Mouse (Mus musculus): Measurements from ENCODE around the gene Atp2b4. TPM values are rescaled to one million over a fixed set of nuclear protein-coding genes. Genes with fewer than 3 reads are reported as not detected.

The Atp2b4 gene
- polyA plus RNA-seq, 1 experiment from 2014 or later: 9.6 TPM

- WGBS: 2% methylated on average over 26 of the region's 26 CpGs
- no peaks in the 10 kb centered on the region for H3K27me3 ChIP-seq
- peak within 1 kb of the TSS; percentile 87 for H3K9ac ChIP-seq
- peak; percentile 97 for ATAC-seq (ENCODE audit: borderline replicate concordance, extremely low read depth, low FRiP score, low TSS enrichment)
- peaks cover 36% of the 10 kb centered on the region for H3K4me1 ChIP-seq
- H3K27ac ChIP-seq: peak within 1 kb of the TSS; percentile 92
- H3K4me2 ChIP-seq: peak within 1 kb of the TSS; percentile 75
- H3K9me3 ChIP-seq: no peaks in the 10 kb centered on the region
- H3K36me3 ChIP-seq: peaks cover 26% of the 10 kb centered on the region
- H3K4me3 ChIP-seq: peak within 1 kb of the TSS; percentile 82
Observed at GRCm38 (mm10) chr1:133661203-133661933, 139.5 kb downstream of the Atp2b4 start, which contains the start of gene Gm38394. Gm38394 (minus strand) TSS chr1:133661318.

DNA sequence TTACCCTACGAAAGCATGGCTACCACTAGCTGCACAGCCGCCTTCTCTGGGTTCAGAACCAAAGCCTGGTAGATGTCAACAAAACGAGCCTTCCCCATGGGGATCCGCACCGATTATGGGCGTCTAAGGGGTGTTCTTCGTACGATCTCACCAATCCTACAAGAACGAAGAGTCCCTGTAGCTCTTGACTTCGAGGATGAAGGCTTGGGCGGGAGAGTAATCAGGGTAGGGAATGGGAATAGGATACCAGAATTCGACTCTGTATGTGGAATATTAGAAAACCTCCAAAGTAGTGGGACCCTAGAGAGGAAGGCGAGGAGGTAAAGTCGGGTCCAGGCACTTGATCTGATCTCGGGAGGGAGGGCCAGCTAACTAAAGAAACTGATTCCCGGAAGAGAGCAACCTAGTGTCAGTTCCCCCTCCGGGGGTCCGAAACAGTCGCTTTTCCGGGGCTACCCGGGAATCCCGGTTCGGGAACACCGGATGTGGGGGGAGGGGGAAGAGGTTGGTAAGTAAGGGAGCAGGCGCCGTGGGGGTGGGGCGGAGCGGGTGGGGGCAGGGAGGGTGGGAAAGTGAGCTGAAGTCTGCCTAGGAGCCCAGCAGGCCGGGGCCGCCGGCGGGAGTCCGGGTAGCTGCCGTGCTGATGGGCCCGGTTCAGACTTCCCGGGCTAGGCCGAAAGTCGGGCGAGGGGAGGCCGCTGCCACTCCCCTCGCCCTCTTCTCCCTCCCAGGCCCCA, 140.2 kb downstream of the Atp2b4 start, which contains the start of gene Zbed6:
Gene Zbed6 (minus strand): TSS at position 420 of the 737 bp plus-strand sequence.
- Histone ChIP-seq H3K36me3 (peaks cover 26% of the 10 kb centered on the region), H3K27me3 (no peaks in the 10 kb centered on the region), H3K9me3 (no peaks in the 10 kb centered on the region), H3K4me2 (peak within 1 kb of the TSS; percentile 75), H3K4me3 (peak within 1 kb of the TSS; percentile 82), H3K27ac (peak within 1 kb of the TSS; percentile 92), H3K4me1 (peaks cover 39% of the 10 kb centered on the region), H3K9ac (peak within 1 kb of the TSS; percentile 87)
- ATAC-seq (ENCODE audit: borderline replicate concordance, extremely low read depth, low FRiP score, low TSS enrichment): peak; percentile 78
- under 1% methylated on average over 41 of the region's 41 CpGs for WGBS

- H3K4me2 ChIP-seq: peak overlapping the region; percentile 75; the same call in 1 of the 2 replicates
- H3K4me1 ChIP-seq: peaks cover 43% of the 10 kb centered on the region
- 71% methylated on average over 3 of the region's 3 CpGs for WGBS
- H3K36me3 ChIP-seq: peaks cover 29% of the 10 kb centered on the region
- no peaks in the 10 kb centered on the region for H3K27me3 ChIP-seq
- no peak overlapping the region for H3K9ac ChIP-seq
- no peak for ATAC-seq (ENCODE audit: borderline replicate concordance, extremely low read depth, low FRiP score, low TSS enrichment)
- no peaks in the 10 kb centered on the region for H3K9me3 ChIP-seq
- H3K4me3 ChIP-seq: peak overlapping the region; percentile 3; the same call in 1 of the 2 replicates
- H3K27ac ChIP-seq: no peak overlapping the region
Observed at GRCm38 (mm10) chr1:133658878-133659277, 142.0 kb downstream of the Atp2b4 start.

DNA sequence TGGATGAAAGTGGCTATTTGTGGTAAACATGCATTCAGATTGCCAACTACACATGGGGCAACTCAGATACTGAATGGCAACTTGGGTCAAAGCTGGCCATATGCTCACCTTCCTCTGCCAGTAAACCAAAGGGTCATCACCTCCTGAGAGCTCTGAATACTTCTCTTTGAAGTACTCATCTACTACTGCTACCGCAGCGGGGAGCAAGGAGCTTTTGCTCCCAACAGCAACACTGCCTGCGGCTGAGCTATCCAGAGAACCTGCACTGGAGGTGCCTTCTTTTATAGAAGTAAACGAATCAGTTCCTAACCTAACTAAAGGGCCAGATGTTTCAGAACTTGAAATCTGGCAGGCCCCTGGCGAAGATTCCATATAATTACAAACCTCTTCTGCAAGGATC, 144.0 kb downstream of the Atp2b4 start:
- 49% methylated on average over 5 of the region's 5 CpGs for WGBS
- Histone ChIP-seq H3K4me3 (no peak overlapping the region), H3K27ac (no peak overlapping the region), H3K4me2 (0 out of 2 replicates have a peak overlapping the region, but pooled peaks have one; percentile 2), H3K4me1 (peaks cover 45% of the 10 kb centered on the region), H3K9me3 (no peaks in the 10 kb centered on the region), H3K9ac (no peak overlapping the region), H3K36me3 (peaks cover 35% of the 10 kb centered on the region), H3K27me3 (no peaks in the 10 kb centered on the region)
- no peak for ATAC-seq (ENCODE audit: borderline replicate concordance, extremely low read depth, low FRiP score, low TSS enrichment)

GRCm38 (mm10) chr1:133653033-133653432, 147.8 kb downstream of the Atp2b4 start:
- Histone ChIP-seq H3K36me3 (peaks cover 24% of the 10 kb centered on the region), H3K9ac (no peak overlapping the region), H3K4me1 (peaks cover 25% of the 10 kb centered on the region), H3K27me3 (no peaks in the 10 kb centered on the region), H3K4me3 (no peak overlapping the region), H3K4me2 (no peak overlapping the region), H3K27ac (no peak overlapping the region), H3K9me3 (no peaks in the 10 kb centered on the region)
- 93% methylated on average over 1 of the region's 1 CpGs for WGBS
- no peak for ATAC-seq (ENCODE audit: borderline replicate concordance, extremely low read depth, low FRiP score, low TSS enrichment)

DNA sequence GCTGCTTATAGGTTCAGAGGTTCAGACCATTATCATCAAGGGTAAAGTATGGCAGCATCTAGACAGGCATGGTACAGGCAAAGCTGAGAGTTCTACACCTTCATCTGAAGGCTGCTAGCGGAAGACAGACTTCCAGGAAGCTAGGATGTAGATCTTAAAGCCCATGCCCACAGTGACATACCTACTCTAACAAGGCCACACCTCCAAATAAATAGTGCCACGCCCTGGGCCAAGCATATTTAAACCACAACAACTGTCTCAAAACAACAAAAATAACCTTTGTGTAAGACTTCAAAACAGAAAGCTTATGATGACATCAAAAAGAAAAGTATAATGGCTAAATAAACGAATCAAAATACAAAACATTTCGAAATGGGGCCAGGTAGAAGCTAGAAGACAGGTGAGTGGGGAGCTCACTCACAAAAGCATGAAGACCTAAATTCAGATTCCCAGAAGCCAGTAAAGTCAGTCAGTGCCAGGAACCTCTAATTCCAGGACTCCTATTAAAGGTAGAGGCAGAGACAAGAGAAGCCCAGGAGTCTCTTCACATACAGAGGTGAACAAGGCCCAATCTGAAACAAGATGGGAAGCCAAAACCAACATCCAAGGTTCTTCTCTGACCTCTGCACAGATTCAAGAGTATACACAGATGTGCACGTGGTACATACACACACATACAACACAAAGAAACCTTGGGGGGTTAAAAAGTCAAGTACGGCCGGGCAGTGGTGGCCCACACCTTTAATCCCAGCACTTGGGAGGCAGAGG, 150.4 kb downstream of the Atp2b4 start:
- Histone ChIP-seq H3K36me3 (peaks cover 27% of the 10 kb centered on the region), H3K27me3 (no peaks in the 10 kb centered on the region), H3K27ac (no peak overlapping the region), H3K4me3 (no peak overlapping the region), H3K9ac (no peak overlapping the region), H3K4me1 (peaks cover 8% of the 10 kb centered on the region; the same call in 1 of the 2 replicates), H3K9me3 (no peaks in the 10 kb centered on the region), H3K4me2 (no peak overlapping the region)
- no peak for ATAC-seq (ENCODE audit: borderline replicate concordance, extremely low read depth, low FRiP score, low TSS enrichment)
- 90% methylated on average over 7 of the region's 7 CpGs for WGBS

Small RNAs within 50 kb of the gene (microRNA-seq; reads per million reads assigned to microRNA genes)
- gene Mir6903: 0.93 reads per million

Other genes starting within 250 kb of the Atp2b4 start
- 637 and 708 TPM in 2 replicates for gene Snrpe, start 190.8 kb downstream of the Atp2b4 start, polyA plus RNA-seq (2015; fragmentation: Nextera tagmentation; extraction: Ambion mirVana)
- not detected in 2 replicates for gene Zbed6, start 140.2 kb downstream of the Atp2b4 start, polyA plus RNA-seq (2015; fragmentation: Nextera tagmentation; extraction: Ambion mirVana)
- 5.4 TPM in 2 replicates for gene Gm38394, start 139.7 kb downstream of the Atp2b4 start, polyA plus RNA-seq (2015; fragmentation: Nextera tagmentation; extraction: Ambion mirVana)
- 0.18 and 0.75 TPM in 2 replicates for gene Lax1, start 110.9 kb downstream of the Atp2b4 start, polyA plus RNA-seq (2015; fragmentation: Nextera tagmentation; extraction: Ambion mirVana)
- 0.67 and 0.81 TPM in 2 replicates for gene Optc, start 107.0 kb upstream of the Atp2b4 start, polyA plus RNA-seq (2015; fragmentation: Nextera tagmentation; extraction: Ambion mirVana)
- 17.1 and 19.6 TPM in 2 replicates for gene Prelp, start 120.4 kb upstream of the Atp2b4 start, polyA plus RNA-seq (2015; fragmentation: Nextera tagmentation; extraction: Ambion mirVana)
- gene Fmod, start 236.2 kb upstream of the Atp2b4 start, polyA plus RNA-seq (2015; fragmentation: Nextera tagmentation; extraction: Ambion mirVana): 193 and 195 TPM in 2 replicates

Data from lung, embryonic 15.5 days (tissue).